Mouse (Mus musculus) cerebellum, adult 8-10 months (tissue): ENCODE data around the gene Tmigd3.
"Not testable (repeated sequence)": the region's sequence is repeated elsewhere in the genome, so short reads cannot be mapped to it uniquely, and the experiment has no call there.

ENCODE experiments used
- DNase-seq: peaks from one replicate; pipeline ENCODE4 v3.0.0; 2022

Tmigd3 gene

GRCm38 (mm10) chr3:105904721-105905120, 34.0 kb downstream of the Tmigd3 start:
- DNase-seq: no peak

- no peak for DNase-seq
Measured at GRCm38 (mm10) chr3:105907956-105908655, 37.4 kb downstream of the Tmigd3 start.

- DNase-seq: no peak
Measured at GRCm38 (mm10) chr3:105908976-105909375, 38.3 kb downstream of the Tmigd3 start.

GRCm38 (mm10) chr3:105910519-105911190, 40.0 kb downstream of the Tmigd3 start:
- DNase-seq: no peak

GRCm38 (mm10) chr3:105912097-105912880, 41.6 kb downstream of the Tmigd3 start:
- no peak for DNase-seq

GRCm38 (mm10) chr3:105913839-105914681, 43.4 kb downstream of the Tmigd3 start:
- no peak for DNase-seq

GRCm38 (mm10) chr3:105915281-105915680, 44.6 kb downstream of the Tmigd3 start:
- DNase-seq: no peak

GRCm38 (mm10) chr3:105916455-105916854, 45.8 kb downstream of the Tmigd3 start:
- DNase-seq: not testable (repeated sequence)

GRCm38 (mm10) chr3:105917656-105918354, 47.1 kb downstream of the Tmigd3 start:
- no peak for DNase-seq

- DNase-seq: no peak
Measured at GRCm38 (mm10) chr3:105918355-105918745, 47.6 kb downstream of the Tmigd3 start.

- not testable (repeated sequence) for DNase-seq
Measured at GRCm38 (mm10) chr3:105920743-105921142, 50.0 kb downstream of the Tmigd3 start.

GRCm38 (mm10) chr3:105921959-105922358, 51.3 kb downstream of the Tmigd3 start:
- DNase-seq: no peak

GRCm38 (mm10) chr3:105924616-105925015, 53.9 kb downstream of the Tmigd3 start:
- no peak for DNase-seq

- no peak for DNase-seq
Measured at GRCm38 (mm10) chr3:105927561-105928194, 57.0 kb downstream of the Tmigd3 start.

- DNase-seq: no peak
Measured at GRCm38 (mm10) chr3:105928195-105928569, 57.5 kb downstream of the Tmigd3 start.

- no peak for DNase-seq
Measured at GRCm38 (mm10) chr3:105928781-105929180, 58.1 kb downstream of the Tmigd3 start.

- no peak for DNase-seq
Measured at GRCm38 (mm10) chr3:105929821-105930220, 59.1 kb downstream of the Tmigd3 start.

GRCm38 (mm10) chr3:105931095-105931494, 60.4 kb downstream of the Tmigd3 start:
- no peak for DNase-seq

GRCm38 (mm10) chr3:105932240-105933071, 61.8 kb downstream of the Tmigd3 start, which contains the start of gene I830077J02Rik:
TSS of gene I830077J02Rik (minus strand) at chr3:105932664.
- no peak for DNase-seq

GRCm38 (mm10) chr3:105933926-105934325, 63.2 kb downstream of the Tmigd3 start:
- DNase-seq: no peak

GRCm38 (mm10) chr3:105935033-105935432, 64.3 kb downstream of the Tmigd3 start:
- DNase-seq: no peak
